13 mouse cellular contexts compared by ENCODE assay signal in the genomic region with DNA sequence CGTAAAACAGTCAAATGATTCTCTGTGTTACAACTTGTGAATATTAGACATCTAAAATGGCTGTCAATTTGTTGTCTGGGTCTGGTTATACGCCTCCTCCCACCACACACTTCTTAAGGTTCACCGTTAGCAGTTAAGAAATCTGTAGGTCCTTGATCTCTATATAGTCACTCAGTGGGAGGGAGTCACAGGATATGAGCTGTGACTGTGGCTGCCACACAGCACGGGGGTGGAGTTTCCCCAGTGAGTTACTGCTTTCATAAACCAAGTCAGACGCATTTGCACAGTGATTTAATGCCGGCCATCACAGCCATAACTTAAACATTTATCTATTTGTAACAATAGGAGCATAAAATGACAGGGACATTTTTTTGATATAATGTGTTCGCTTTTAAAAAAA. TPM values are rescaled to one million over a fixed set of nuclear protein-coding genes. Genes with fewer than 3 reads are reported as not detected.
DNase-seq lines count a peak whose midpoint lies in the region; ATAC-seq lines count a peak whose summit lies in the region.
"Had no signal": no experiment of that assay in that cellular context is flagged by ENCODE, and none has a peak within 500 bp of the region (broad histone marks: within the 10 kb centered on the region; RNA-seq: fewer than 3 reads in every experiment).

No protein-coding gene starts in this region.

- H3K4me2 ChIP-seq in neural tube, embryonic 15.5 days, result no peak overlapping the region
- H3K4me2 ChIP-seq: hindbrain, embryonic 13.5 days; midbrain, embryonic 13.5 days had no signal

- intact Hi-C loops in heart, postnatal 36 days (cut with DNase I), result no loop called here

- no peaks in the 10 kb centered on the region for H3K36me3 ChIP-seq in neural tube, embryonic 15.5 days
- H3K36me3 ChIP-seq: hindbrain, embryonic 13.5 days; liver, embryonic 12.5 days; midbrain, embryonic 13.5 days had no signal

- no peak overlapping the region for H3K27ac ChIP-seq in neural tube, embryonic 15.5 days (replicated peaks)
- H3K27ac ChIP-seq: liver, embryonic 12.5 days had no signal

- H3K4me3 ChIP-seq in neural tube, embryonic 15.5 days (replicated peaks), result no peak overlapping the region
- H3K4me3 ChIP-seq: hindbrain, embryonic 13.5 days; liver, embryonic 12.5 days; midbrain, embryonic 13.5 days had no signal

- H3K4me1 ChIP-seq in neural tube, embryonic 15.5 days, result peaks cover 29% of the 10 kb centered on the region

- ATAC-seq in frontal cortex, adult (ENCODE audit: low TSS enrichment), result peak; percentile 36; the same call in 1 of the 2 replicates
- ATAC-seq in neural tube, embryonic 15.5 days (ENCODE audit: low FRiP score), result 0 out of 2 replicates have a peak, but pooled peaks have one; percentile 31
- ATAC-seq: liver, embryonic 12.5 days; midbrain, embryonic 13.5 days had no signal

- H3K27me3 ChIP-seq in neural tube, embryonic 15.5 days (replicated peaks), result 0 out of 2 replicates have a peak, but pooled peaks cover 4% of the 10 kb centered on the region

- 39% methylated on average over 7 of the region's 7 CpGs for WGBS in neural tube, embryonic 15.5 days

- no peaks in the 10 kb centered on the region for H3K9me3 ChIP-seq in neural tube, embryonic 15.5 days (replicated peaks)
- H3K9me3 ChIP-seq: hindbrain, embryonic 13.5 days; liver, embryonic 12.5 days; midbrain, embryonic 13.5 days had no signal

- no peak overlapping the region for H3K9ac ChIP-seq in neural tube, embryonic 15.5 days (replicated peaks)
- H3K9ac ChIP-seq: hindbrain, embryonic 13.5 days; liver, embryonic 12.5 days; midbrain, embryonic 13.5 days had no signal

- no peak for DNase-seq in frontal cortex, postnatal 25 days (ENCODE audit: low spot score in 2 of 2)
- DNase-seq in neural tube, embryonic 10.5 days (ENCODE audit: extremely low spot score, low spot score), result no peak
- peak; percentile 50 for DNase-seq in embryo, embryonic 11 days
- peak; percentile 71 to 73 for DNase-seq in thymus, postnatal 10 days (ENCODE audit: low spot score in 2 of 2)
- DNase-seq in heart, postnatal 36 days, result no peak
- DNase-seq in kidney, postnatal 25 days, result no peak
- DNase-seq: cerebellum, adult 9-11 months; heart, adult 18-20 months had no signal

RNA-seq across cellular contexts. Expression of gene Skap1, which starts 2.6 kb away (rescaled TPM):
- 7.9 and 24.2 TPM in 2 replicates for polyA plus RNA-seq in neural tube, embryonic 15.5 days (2015; fragmentation: Nextera tagmentation; extraction: Ambion mirVana)
- total RNA-seq in heart, postnatal 36 days (2021), result under 1 TPM in 1 of 2 experiments, not detected in 1; 0.30 TPM

Comparison
In these comparisons a context has a peak if more than half of its experiments do, and no peak if none do; other contexts are left out.
1. DNase-seq: peak in embryo, embryonic 11 days (single experiment) and thymus, postnatal 10 days (2 of 2); none in frontal cortex, postnatal 25 days (0 of 2), neural tube, embryonic 10.5 days (single experiment), heart, postnatal 36 days (0 of 2) and kidney, postnatal 25 days (0 of 2).